Mouse (Mus musculus) left cerebral cortex, adult 18-20 months (tissue): Measurements from ENCODE around the gene Ccdc50. TPM values are rescaled to one million over a fixed set of nuclear protein-coding genes. Genes with fewer than 3 reads are reported as not detected.

Experiments used
- DNase-seq, 2 experiments: peaks; one replicate each; pipeline ENCODE4 v3.0.0; 2021 to 2022; ENCODE audit warnings: low spot score in 2 of 2, mixed read lengths in 1 of 2
- total RNA-seq, 2 experiments: library from RNA; stranded (reverse); gene quantifications; 2 replicates each; pipeline ENCODE4 v1.2.3; 2021

Ccdc50 gene
- total RNA-seq, 2 experiments from 2014 or later: 54.2 to 58.8 TPM

- DNase-seq: no peak
Measured at GRCm38 (mm10) chr16:27391845-27392244, 3.2 kb downstream of the Ccdc50 start.

- no peak for DNase-seq
Measured at GRCm38 (mm10) chr16:27395251-27396037, 6.8 kb downstream of the Ccdc50 start.

GRCm38 (mm10) chr16:27396951-27397350 is 8.3 kb downstream of the Ccdc50 start:
- DNase-seq: no peak

GRCm38 (mm10) chr16:27399026-27399718 is 10.5 kb downstream of the Ccdc50 start:
- no peak for DNase-seq

GRCm38 (mm10) chr16:27399719-27400253 is 11.1 kb downstream of the Ccdc50 start:
- DNase-seq: no peak

GRCm38 (mm10) chr16:27401579-27401978 is 12.9 kb downstream of the Ccdc50 start:
- no peak for DNase-seq

- DNase-seq: no peak
Measured at GRCm38 (mm10) chr16:27404107-27404506, 15.4 kb downstream of the Ccdc50 start.

GRCm38 (mm10) chr16:27416937-27417584 is 28.4 kb downstream of the Ccdc50 start:
- DNase-seq: no peak

GRCm38 (mm10) chr16:27417632-27418031 is 29.0 kb downstream of the Ccdc50 start:
- no peak for DNase-seq

- DNase-seq: peak in 1 of 2 experiments; percentile 16
Measured at GRCm38 (mm10) chr16:27420982-27421381, 32.3 kb downstream of the Ccdc50 start.

- no peak for DNase-seq
Measured at GRCm38 (mm10) chr16:27435034-27435433, 46.4 kb downstream of the Ccdc50 start.

GRCm38 (mm10) chr16:27443941-27444340 is 55.3 kb downstream of the Ccdc50 start:
- DNase-seq: no peak

- DNase-seq: no peak
Measured at GRCm38 (mm10) chr16:27449360-27449759, 60.7 kb downstream of the Ccdc50 start.

- no peak for DNase-seq
Measured at GRCm38 (mm10) chr16:27450655-27451054, 62.0 kb downstream of the Ccdc50 start.

GRCm38 (mm10) chr16:27453396-27453795 is 64.7 kb downstream of the Ccdc50 start:
- DNase-seq: no peak

- no peak for DNase-seq
Measured at GRCm38 (mm10) chr16:27453823-27454222, 65.2 kb downstream of the Ccdc50 start.

- peak; percentile 81 to 91 for DNase-seq
Measured at GRCm38 (mm10) chr16:27457273-27457672, 68.6 kb downstream of the Ccdc50 start.

- DNase-seq: peak; percentile 44 to 47
Measured at GRCm38 (mm10) chr16:27468731-27469130, 80.1 kb downstream of the Ccdc50 start.

- no peak for DNase-seq
Measured at GRCm38 (mm10) chr16:27471389-27471788, 82.7 kb downstream of the Ccdc50 start.

- no peak for DNase-seq
Measured at GRCm38 (mm10) chr16:27483834-27484233, 95.2 kb downstream of the Ccdc50 start.
